Mouse (Mus musculus): Measurements from ENCODE around the gene Sptbn2. TPM values are rescaled to one million over a fixed set of nuclear protein-coding genes. Genes with fewer than 3 reads are reported as not detected.

The Sptbn2 gene
- polyA plus RNA-seq, 1 experiment, result 186 TPM

GRCm38 (mm10) chr19:4762876-4763275 lies 51.9 kb downstream of the Sptbn2 start:
- DNase-seq (ENCODE audit: extremely low spot score in 1 of 2, low spot score in 1 of 2), result no peak

DNA sequence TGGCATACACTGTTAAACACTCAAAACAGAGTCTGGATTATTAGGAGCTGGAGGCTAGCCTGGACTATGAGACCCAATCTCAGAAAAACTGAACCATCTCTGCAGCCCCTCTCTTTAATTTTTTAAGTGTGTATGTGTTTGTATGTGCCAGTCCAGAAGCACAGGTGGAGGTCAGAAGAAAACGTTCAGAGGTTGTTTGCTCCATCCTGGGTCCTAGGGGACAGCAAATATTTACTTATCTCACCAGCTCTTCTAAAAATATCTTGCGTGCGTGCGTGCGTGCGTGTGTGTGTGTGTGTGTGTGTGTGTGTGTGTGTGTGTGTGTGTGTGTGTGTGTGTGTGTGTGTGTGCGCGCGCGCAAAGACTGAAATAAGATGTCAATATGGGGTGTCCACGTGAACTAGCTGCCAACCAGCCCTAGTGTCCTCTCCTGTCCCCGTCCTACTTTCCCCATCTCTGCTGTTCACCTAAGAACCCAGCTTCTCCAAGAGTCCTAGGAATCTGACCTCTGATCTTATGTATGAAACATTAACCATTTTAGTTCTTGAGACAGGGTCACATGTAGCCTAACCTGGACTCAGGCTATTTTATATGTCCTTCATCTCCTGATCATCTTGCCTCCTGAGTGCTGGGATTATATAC lies 56.7 kb downstream of the Sptbn2 start:
- DNase-seq (ENCODE audit: extremely low spot score in 1 of 2, low spot score in 1 of 2), result no peak

DNA sequence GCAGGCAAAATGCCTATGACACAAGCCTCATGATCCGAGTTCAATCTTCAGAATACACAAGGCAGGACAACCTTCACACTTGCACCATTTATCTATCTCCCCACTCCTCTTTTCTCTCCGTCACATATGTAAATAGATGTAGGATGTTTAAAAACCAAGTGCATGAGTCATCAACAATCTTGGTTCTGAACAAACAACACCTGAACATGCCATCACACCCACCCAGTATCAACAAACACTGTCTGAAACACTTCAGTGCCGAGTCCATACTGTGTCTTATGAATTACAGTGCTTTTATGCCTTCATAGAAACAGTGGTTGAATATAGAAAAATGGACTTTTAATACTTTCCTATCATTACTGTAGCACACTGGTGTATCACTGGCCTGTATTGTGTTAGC lies 61.8 kb downstream of the Sptbn2 start:
- no peak for DNase-seq (ENCODE audit: extremely low spot score in 1 of 2, low spot score in 1 of 2)

GRCm38 (mm10) chr19:4782891-4783290 lies 71.9 kb downstream of the Sptbn2 start:
- DNase-seq (ENCODE audit: extremely low spot score in 1 of 2, low spot score in 1 of 2), result no peak

DNA sequence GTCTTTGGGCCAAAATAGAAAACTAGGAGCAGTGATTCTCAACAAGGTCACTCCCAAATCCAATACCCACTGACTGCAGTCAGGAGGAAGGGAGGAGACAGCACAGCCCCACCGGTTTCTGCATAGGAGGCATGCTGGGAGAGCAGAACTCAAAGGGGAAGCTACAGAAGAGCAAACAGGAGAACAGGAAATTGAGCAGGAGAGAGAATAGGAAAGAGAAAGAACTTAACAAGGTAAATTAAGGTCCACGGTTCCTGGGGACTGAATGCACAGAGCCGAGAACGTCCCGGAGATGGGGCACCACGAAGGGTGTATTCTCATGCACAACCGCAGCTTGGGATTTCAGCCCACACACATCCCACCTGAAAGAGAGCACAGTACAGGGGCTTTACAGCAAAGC lies 74.2 kb downstream of the Sptbn2 start:
- DNase-seq (ENCODE audit: extremely low spot score in 1 of 2, low spot score in 1 of 2), result no peak

- no peak for DNase-seq (ENCODE audit: extremely low spot score in 1 of 2, low spot score in 1 of 2)
These were observed 75.3 kb downstream of the Sptbn2 start for GRCm38 (mm10) chr19:4786313-4786712.

- DNase-seq (ENCODE audit: extremely low spot score in 1 of 2, low spot score in 1 of 2), result no peak
These were observed 82.4 kb downstream of the Sptbn2 start for GRCm38 (mm10) chr19:4793281-4793830.

GRCm38 (mm10) chr19:4793831-4794422 lies 83.0 kb downstream of the Sptbn2 start, which contains the start of gene Rbm4:
Rbm4 (minus strand) TSS chr19:4793901.
- DNase-seq (ENCODE audit: extremely low spot score in 1 of 2, low spot score in 1 of 2), result peak; percentile 97 to 100

DNA sequence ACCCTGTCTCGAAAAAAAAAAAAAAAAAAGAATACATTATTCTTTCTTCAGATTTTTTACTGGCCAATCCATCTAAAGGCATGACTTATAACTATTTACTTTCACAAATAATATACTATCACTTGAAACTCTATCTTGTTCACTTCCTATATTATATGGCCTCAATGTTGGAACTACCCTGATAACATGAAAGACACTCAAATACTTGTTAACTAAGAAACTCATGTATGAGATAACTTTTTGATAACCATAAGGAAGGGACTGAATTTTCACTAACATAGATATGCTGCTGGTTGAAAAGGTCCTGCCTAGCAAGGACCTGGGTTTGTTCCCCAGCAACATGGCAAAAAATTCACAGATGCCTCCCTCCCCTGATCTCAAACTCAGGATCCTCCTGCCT lies 85.0 kb downstream of the Sptbn2 start:
- DNase-seq (ENCODE audit: extremely low spot score in 1 of 2, low spot score in 1 of 2), result no peak

- DNase-seq (ENCODE audit: extremely low spot score in 1 of 2, low spot score in 1 of 2), result peak in 1 of 2 experiments; percentile 54
These were observed 86.9 kb downstream of the Sptbn2 start for GRCm38 (mm10) chr19:4797846-4798245.

DNA sequence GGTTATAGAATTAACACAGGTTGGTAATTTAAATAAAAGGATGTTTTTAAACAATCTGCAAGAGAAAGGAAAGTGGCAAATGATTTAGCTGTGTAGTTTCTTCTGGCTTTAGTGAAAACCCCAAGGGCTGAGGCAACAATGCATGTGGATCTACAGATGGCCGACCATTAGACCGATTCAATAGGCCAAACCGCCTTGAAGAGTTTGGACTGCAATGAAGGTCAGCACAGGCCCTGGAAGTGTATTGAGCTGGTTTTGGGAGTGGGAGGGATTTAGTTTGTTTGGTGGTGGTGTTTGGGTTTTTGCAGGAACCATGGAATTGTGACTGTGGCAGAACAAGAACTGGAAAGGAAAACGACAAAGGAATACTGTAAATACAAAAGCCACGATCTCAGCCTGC lies 88.1 kb downstream of the Sptbn2 start:
- DNase-seq (ENCODE audit: extremely low spot score in 1 of 2, low spot score in 1 of 2), result no peak

Other genes starting within 250 kb of the Sptbn2 start
- 20.5 TPM in 2 replicates for gene Syt12, start 233.7 kb upstream of the Sptbn2 start, polyA plus RNA-seq (2012; rRNA removed)
- gene 2010003K11Rik, start 212.6 kb upstream of the Sptbn2 start, polyA plus RNA-seq (2012; rRNA removed), result not detected in 2 replicates
- gene Pcx, start 200.7 kb upstream of the Sptbn2 start, polyA plus RNA-seq (2012; rRNA removed), result 36.4 and 41.6 TPM in 2 replicates
- gene Lrfn4, start 95.5 kb upstream of the Sptbn2 start, polyA plus RNA-seq (2012; rRNA removed), result 31.8 and 33.5 TPM in 2 replicates
- gene Rce1, start 85.5 kb upstream of the Sptbn2 start, polyA plus RNA-seq (2012; rRNA removed), result 49.4 and 54.8 TPM in 2 replicates
- 3.9 and 4.5 TPM in 2 replicates for gene Gm960, start 12.5 kb upstream of the Sptbn2 start, polyA plus RNA-seq (2012; rRNA removed)
- gene Rbm4b, start 45.3 kb downstream of the Sptbn2 start, polyA plus RNA-seq (2012; rRNA removed), result 24.3 and 25.3 TPM in 2 replicates
- gene Rbm4, start 82.7 kb downstream of the Sptbn2 start, polyA plus RNA-seq (2012; rRNA removed), result 64.7 and 65.5 TPM in 2 replicates
- gene Gm21992, start 100.4 kb downstream of the Sptbn2 start, polyA plus RNA-seq (2012; rRNA removed), result 15.3 and 16.3 TPM in 2 replicates
- 26.8 and 28.0 TPM in 2 replicates for gene Rbm14, start 100.5 kb downstream of the Sptbn2 start, polyA plus RNA-seq (2012; rRNA removed)
- gene Ccs, start 128.2 kb downstream of the Sptbn2 start, polyA plus RNA-seq (2012; rRNA removed), result 52.4 and 58.4 TPM in 2 replicates
- gene Ccdc87, start 128.2 kb downstream of the Sptbn2 start, polyA plus RNA-seq (2012; rRNA removed), result 1.6 and 1.9 TPM in 2 replicates
- gene Ctsf, start 144.0 kb downstream of the Sptbn2 start, polyA plus RNA-seq (2012; rRNA removed), result 138 and 145 TPM in 2 replicates
- gene Actn3, start 166.7 kb downstream of the Sptbn2 start, polyA plus RNA-seq (2012; rRNA removed), result 0.76 and 1.2 TPM in 2 replicates
- 40.9 and 41.3 TPM in 2 replicates for gene Zdhhc24, start 167.5 kb downstream of the Sptbn2 start, polyA plus RNA-seq (2012; rRNA removed)
- 32.7 and 36.4 TPM in 2 replicates for gene Bbs1, start 195.5 kb downstream of the Sptbn2 start, polyA plus RNA-seq (2012; rRNA removed)
- 45.7 and 46.2 TPM in 2 replicates for gene Dpp3, start 217.1 kb downstream of the Sptbn2 start, polyA plus RNA-seq (2012; rRNA removed)
- 13.7 and 15.0 TPM in 2 replicates for gene Peli3, start 232.0 kb downstream of the Sptbn2 start, polyA plus RNA-seq (2012; rRNA removed)